Mouse (Mus musculus) gastrocnemius, postnatal 10 days (tissue): ENCODE results near the gene Slc39a3. TPM values are rescaled to one million over a fixed set of nuclear protein-coding genes. Genes with fewer than 3 reads are reported as not detected.
"Not testable (repeated sequence)": the region's sequence is repeated elsewhere in the genome, so short reads cannot be mapped to it uniquely, and the experiment has no call there.

Source experiments
- DNase-seq: peaks from one replicate; pipeline ENCODE4 v3.0.0; 2021; ENCODE audit warnings: mixed read lengths
- total RNA-seq, 2 experiments: library from RNA; stranded (reverse); gene quantifications; 2 replicates each; pipeline ENCODE4 v1.2.3; 2021

Slc39a3 gene
- total RNA-seq, 2 experiments from 2014 or later = 11.5 to 13.3 TPM

GRCm38 (mm10) chr10:81050645-81051044 is 13.4 kb upstream of the Slc39a3 start:
- no peak for DNase-seq

- not testable (repeated sequence) for DNase-seq
Measured at GRCm38 (mm10) chr10:81045246-81045645, 8.0 kb upstream of the Slc39a3 start.

- DNase-seq = peak; percentile 75
Measured at GRCm38 (mm10) chr10:81041458-81042175, 4.4 kb upstream of the Slc39a3 start.

- no peak for DNase-seq
Measured at GRCm38 (mm10) chr10:81036251-81036650, 975 bp downstream of the Slc39a3 start.

GRCm38 (mm10) chr10:81033586-81033985 is 3.6 kb downstream of the Slc39a3 start:
- no peak for DNase-seq

GRCm38 (mm10) chr10:81029031-81029430 is 8.2 kb downstream of the Slc39a3 start:
- DNase-seq = no peak

- no peak for DNase-seq
Measured at GRCm38 (mm10) chr10:81028219-81028618, 9.0 kb downstream of the Slc39a3 start.

GRCm38 (mm10) chr10:81027331-81027730 is 9.9 kb downstream of the Slc39a3 start:
- DNase-seq = no peak

GRCm38 (mm10) chr10:81026857-81027256 is 10.4 kb downstream of the Slc39a3 start:
- DNase-seq = no peak

GRCm38 (mm10) chr10:81025639-81026275 is 11.5 kb downstream of the Slc39a3 start, which contains the start of gene Diras1:
Gene Diras1, minus strand, starts transcription at chr10:81025662.
- DNase-seq = no peak

GRCm38 (mm10) chr10:81025047-81025621 is 12.1 kb downstream of the Slc39a3 start:
- no peak for DNase-seq

- DNase-seq = no peak
Measured at GRCm38 (mm10) chr10:81024346-81024937, 12.8 kb downstream of the Slc39a3 start.

- no peak for DNase-seq
Measured at GRCm38 (mm10) chr10:81022744-81023143, 14.5 kb downstream of the Slc39a3 start.

- DNase-seq = no peak
Measured at GRCm38 (mm10) chr10:81021547-81022110, 15.6 kb downstream of the Slc39a3 start.

GRCm38 (mm10) chr10:81020207-81020606 is 17.0 kb downstream of the Slc39a3 start:
- no peak for DNase-seq

GRCm38 (mm10) chr10:81019687-81020086 is 17.5 kb downstream of the Slc39a3 start:
- DNase-seq = no peak

GRCm38 (mm10) chr10:81018326-81018725 is 18.9 kb downstream of the Slc39a3 start:
- peak; percentile 57 for DNase-seq

GRCm38 (mm10) chr10:81016645-81017044 is 20.6 kb downstream of the Slc39a3 start:
- peak; percentile 79 for DNase-seq

GRCm38 (mm10) chr10:81015666-81016065 is 21.6 kb downstream of the Slc39a3 start:
- no peak for DNase-seq

GRCm38 (mm10) chr10:81014393-81015384 is 22.5 kb downstream of the Slc39a3 start, which contains the start of gene Gng7:
Gene Gng7, minus strand, starts transcription at chr10:81014945.
- DNase-seq = peak; percentile 87

- no peak for DNase-seq
Measured at GRCm38 (mm10) chr10:81010851-81011250, 26.4 kb downstream of the Slc39a3 start.
